ENCODE assay signal across 20 mouse cellular contexts in the genomic region with DNA sequence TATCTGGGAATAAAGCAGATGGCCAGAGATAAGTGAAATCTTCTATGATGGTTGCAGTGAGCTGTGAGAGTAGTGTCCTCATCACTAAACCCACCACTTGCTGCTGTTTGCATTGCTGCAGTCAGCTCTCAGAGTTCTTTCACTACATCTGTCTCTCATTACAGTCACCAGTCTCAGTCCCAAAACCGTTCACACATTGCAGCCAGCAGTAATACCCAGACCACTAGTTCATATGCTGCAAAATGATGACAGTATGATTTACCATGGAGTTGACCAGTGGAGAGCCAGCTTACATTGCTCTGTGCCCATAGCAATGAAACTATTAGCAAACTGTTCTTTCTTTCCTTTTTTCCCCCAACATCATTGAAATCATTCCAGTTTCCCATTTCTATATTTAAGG.
DNase-seq lines count a peak whose midpoint lies in the region.
"Had no signal": no experiment of that assay in that cellular context is flagged by ENCODE, and none has a peak within 500 bp of the region (broad histone marks: within the 10 kb centered on the region; RNA-seq: fewer than 3 reads in every experiment).

No protein-coding gene starts in this region.

- DNase-seq in embryo, embryonic 10.5 days (ENCODE audit: low spot score) = peak; percentile 11
- peak; percentile 15 for DNase-seq in embryo, embryonic 11 days
- DNase-seq in limb, embryonic 10.5 days (ENCODE audit: low spot score) = peak; percentile 38
- DNase-seq in mesoderm, embryonic 11.5 days (ENCODE audit: low read depth, low spot score) = peak; percentile 3
- DNase-seq in spleen, postnatal 36 days (ENCODE audit: low spot score in 2 of 2) = no peak
- no peak for DNase-seq in right cerebral cortex, postnatal 14 days
- DNase-seq: adrenal gland, adult 2 months; adrenal gland, postnatal 25 days; cerebellum, adult 11-12 months; cerebellum, adult 8-10 months; cerebellum, postnatal 10 days; cerebellum, postnatal 36 days; gastrocnemius, postnatal 10 days; gastrocnemius, postnatal 36 days had no signal

- 22% methylated on average over 1 of the region's 1 CpGs for WGBS in limb, embryonic 10.5 days

- peaks cover 8% of the 10 kb centered on the region for H3K4me1 ChIP-seq in limb, embryonic 10.5 days
- H3K4me1 ChIP-seq: embryonic facial prominence, embryonic 13.5 days; forebrain, embryonic 12.5 days; forebrain, embryonic 15.5 days; hindbrain, embryonic 12.5 days; hindbrain, embryonic 15.5 days had no signal

- no peak overlapping the region for H3K4me3 ChIP-seq in limb, embryonic 10.5 days
- H3K4me3 ChIP-seq: embryonic facial prominence, embryonic 13.5 days; erythroblast, embryonic 14.5 days; forebrain, embryonic 12.5 days; forebrain, embryonic 15.5 days; hindbrain, embryonic 12.5 days; hindbrain, embryonic 15.5 days had no signal

- H3K9me3 ChIP-seq in limb, embryonic 10.5 days (replicated peaks) = no peaks in the 10 kb centered on the region
- H3K9me3 ChIP-seq: embryonic facial prominence, embryonic 13.5 days; forebrain, embryonic 12.5 days; forebrain, embryonic 15.5 days; hindbrain, embryonic 12.5 days; hindbrain, embryonic 15.5 days had no signal

- no peaks in the 10 kb centered on the region for H3K27me3 ChIP-seq in limb, embryonic 10.5 days (ENCODE audit: low read depth, poor library complexity, severe bottlenecking)
- H3K27me3 ChIP-seq: embryonic facial prominence, embryonic 13.5 days; forebrain, embryonic 12.5 days; forebrain, embryonic 15.5 days; hindbrain, embryonic 12.5 days; hindbrain, embryonic 15.5 days had no signal

- no peak overlapping the region for H3K27ac ChIP-seq in limb, embryonic 10.5 days
- H3K27ac ChIP-seq: embryonic facial prominence, embryonic 13.5 days; forebrain, embryonic 12.5 days; forebrain, embryonic 15.5 days; hindbrain, embryonic 12.5 days; hindbrain, embryonic 15.5 days had no signal

- no peaks in the 10 kb centered on the region for H3K36me3 ChIP-seq in limb, embryonic 10.5 days
- H3K36me3 ChIP-seq: embryonic facial prominence, embryonic 13.5 days; forebrain, embryonic 12.5 days; forebrain, embryonic 15.5 days; hindbrain, embryonic 12.5 days; hindbrain, embryonic 15.5 days had no signal

Comparison
In these comparisons a context has a peak if more than half of its experiments do, and no peak if none do; other contexts are left out.
1. DNase-seq: peak in embryo, embryonic 10.5 days (single experiment), embryo, embryonic 11 days (single experiment), limb, embryonic 10.5 days (single experiment) and mesoderm, embryonic 11.5 days (single experiment); none in spleen, postnatal 36 days (0 of 2) and right cerebral cortex, postnatal 14 days (single experiment).